Mouse (Mus musculus) midbrain, embryonic 14.5 days (tissue): ENCODE measurements around the gene Tceanc. TPM values are rescaled to one million over a fixed set of nuclear protein-coding genes. Genes with fewer than 3 reads are reported as not detected.

Experiments used
- ATAC-seq: fragments of 200-750 bp; cut with Nextera tagmentation; 2 replicates; pipeline ENCODE4 v1.8.0; 2017; ENCODE audit warnings: moderate number of reproducible peaks, moderate library complexity; ENCODE audit not compliant: low FRiP score, low TSS enrichment
- DNase-seq: peaks from one replicate; pipeline ENCODE4 v3.0.0-alpha.2; 2015
- H3K27ac ChIP-seq: fragments of 300-500 bp; sonication (generic); replicated peaks from 2 replicates; pipeline ENCODE4 v1.5.1; 2014; ENCODE audit warnings: mild to moderate bottlenecking, low read depth, low read length, moderate library complexity
- H3K27me3 ChIP-seq: fragments of 300-500 bp; sonication (generic); 2 replicates; pipeline ENCODE4 v1.6.1; 2014; ENCODE audit warnings: low read length, control low read depth, mixed read lengths; ENCODE audit not compliant: control insufficient read depth, insufficient read depth
- H3K36me3 ChIP-seq: fragments of 300-500 bp; sonication (generic); 2 replicates; pipeline ENCODE4 v1.6.1; 2014; ENCODE audit warnings: low read length, control low read depth; ENCODE audit not compliant: control insufficient read depth, insufficient read depth
- H3K4me1 ChIP-seq: fragments of 300-500 bp; sonication (generic); 2 replicates; pipeline ENCODE4 v1.6.1; 2014; ENCODE audit warnings: mild to moderate bottlenecking, antibody characterized with exemption, low read length, control low read depth; ENCODE audit not compliant: control insufficient read depth, insufficient read depth
- H3K4me2 ChIP-seq: fragments of 300-500 bp; sonication (generic); 2 replicates; pipeline ENCODE4 v1.6.1; 2014; ENCODE audit warnings: mild to moderate bottlenecking, low read length, moderate library complexity
- H3K4me3 ChIP-seq: fragments of 300-500 bp; sonication (generic); replicated peaks from 2 replicates; pipeline ENCODE4 v1.5.1; 2014; ENCODE audit warnings: low read depth, low read length
- H3K9ac ChIP-seq: fragments of 300-500 bp; sonication (generic); replicated peaks from 2 replicates; pipeline ENCODE4 v1.6.1; 2014; ENCODE audit warnings: mild to moderate bottlenecking, low read length, moderate library complexity
- H3K9me3 ChIP-seq: fragments of 300-500 bp; sonication (generic); 2 replicates; pipeline ENCODE4 v1.6.1; 2016; ENCODE audit warnings: low read length, control low read depth, mixed read lengths; ENCODE audit not compliant: control insufficient read depth
- WGBS: fragments of 180-500 bp; shearing (Covaris S2); extraction: QIAGEN DNeasy Blood & Tissue Kit; methylation state at CpG from one replicate; pipeline ENCODE4 v1.1.7; 2014; 5-methylcytosine and 5-hydroxymethylcytosine counted together
- polyA plus RNA-seq: library from polyadenylated mRNA; unstranded; fragments of >200 nt; fragmentation: Nextera tagmentation; extraction: Ambion mirVana; gene quantifications from 2 replicates; pipeline ENCODE4 v1.2.1, GENCODE M21; 2014

The Tceanc gene
- polyA plus RNA-seq, 1 experiment from 2014 or later, result 9.1 TPM

DNA sequence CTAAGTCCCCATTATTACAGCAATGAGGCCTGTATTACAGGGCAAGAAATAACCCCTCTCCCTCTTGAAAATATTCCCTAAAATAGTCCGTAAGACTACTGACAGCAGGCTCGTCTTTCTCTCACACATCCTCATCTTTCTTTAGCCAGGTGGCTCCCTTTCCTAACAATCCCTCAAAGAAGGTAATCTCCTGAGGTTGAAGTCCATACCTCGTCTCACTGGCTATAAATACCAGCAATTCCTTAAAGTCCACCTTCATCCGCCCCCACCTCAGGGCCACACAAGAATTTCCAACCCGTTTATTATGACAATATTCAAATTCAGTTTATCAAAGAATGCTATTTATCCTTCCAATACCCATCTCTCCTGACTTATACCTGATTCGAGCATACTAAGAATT, 45.8 kb downstream of the Tceanc start:
- 88% methylated on average over 6 of the region's 6 CpGs for WGBS
- Histone ChIP-seq H3K4me2 (no peak overlapping the region), H3K4me1 (peaks cover 4% of the 10 kb centered on the region), H3K27me3 (no peaks in the 10 kb centered on the region), H3K4me3 (no peak overlapping the region), H3K9ac (no peak overlapping the region), H3K36me3 (no peaks in the 10 kb centered on the region; the same call in 1 of the 2 replicates), H3K9me3 (no peaks in the 10 kb centered on the region), H3K27ac (no peak overlapping the region)
- ATAC-seq (no peak), DNase-seq (no peak)

DNA sequence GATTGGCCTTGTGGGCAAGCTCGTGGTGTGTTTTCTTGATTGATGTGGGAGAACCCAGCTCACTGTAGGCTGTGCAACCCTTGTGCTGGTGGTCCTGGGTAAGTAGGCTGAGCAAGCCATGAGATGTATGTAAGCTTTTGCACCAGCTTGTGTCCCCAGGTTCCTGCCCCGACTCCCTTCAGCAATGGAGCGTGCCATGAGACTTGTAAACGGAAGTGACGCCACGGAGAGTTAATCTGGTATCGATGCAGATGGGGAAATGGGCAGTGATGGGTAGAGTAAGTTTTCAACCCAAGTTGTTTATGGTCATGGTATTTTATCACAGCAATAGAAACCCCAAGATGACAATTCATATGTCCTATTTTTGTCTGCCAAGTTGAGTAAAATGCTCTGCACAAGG, 50.0 kb downstream of the Tceanc start:
- H3K4me1 ChIP-seq, result no peaks in the 10 kb centered on the region
- no peak overlapping the region for H3K9ac ChIP-seq
- no peaks in the 10 kb centered on the region for H3K36me3 ChIP-seq
- DNase-seq (no peak), ATAC-seq (no peak)
- no peak overlapping the region for H3K4me3 ChIP-seq
- H3K9me3 ChIP-seq, result no peaks in the 10 kb centered on the region
- H3K27me3 ChIP-seq, result no peaks in the 10 kb centered on the region
- 96% methylated on average over 7 of the region's 7 CpGs for WGBS
- no peak overlapping the region for H3K27ac ChIP-seq
- no peak overlapping the region for H3K4me2 ChIP-seq

DNA sequence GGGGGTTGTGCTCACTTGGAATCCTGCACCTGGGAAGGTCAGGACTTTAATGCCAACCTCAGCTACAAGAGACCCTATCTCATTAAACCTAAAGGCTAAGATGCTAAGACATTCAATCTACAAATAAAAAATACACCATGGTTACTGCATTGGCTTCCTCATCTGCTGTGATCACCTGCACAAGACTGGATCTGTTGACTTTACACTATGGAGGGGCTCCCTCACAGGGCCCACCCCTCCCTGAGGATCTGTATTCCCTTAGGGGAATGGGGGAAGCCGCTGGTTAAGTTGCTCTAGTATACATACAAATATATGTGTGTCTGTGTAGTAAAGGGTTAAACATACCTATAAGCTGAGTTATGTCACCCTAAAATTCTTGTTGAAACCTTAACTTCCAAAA, 62.8 kb downstream of the Tceanc start:
- WGBS, result 91% methylated on average over 1 of the region's 1 CpGs
- Histone ChIP-seq H3K4me3 (no peak overlapping the region), H3K4me1 (no peaks in the 10 kb centered on the region), H3K27me3 (no peaks in the 10 kb centered on the region), H3K36me3 (no peaks in the 10 kb centered on the region), H3K9ac (no peak overlapping the region), H3K4me2 (no peak overlapping the region), H3K9me3 (no peaks in the 10 kb centered on the region), H3K27ac (no peak overlapping the region)
- DNase-seq (no peak), ATAC-seq (no peak)

DNA sequence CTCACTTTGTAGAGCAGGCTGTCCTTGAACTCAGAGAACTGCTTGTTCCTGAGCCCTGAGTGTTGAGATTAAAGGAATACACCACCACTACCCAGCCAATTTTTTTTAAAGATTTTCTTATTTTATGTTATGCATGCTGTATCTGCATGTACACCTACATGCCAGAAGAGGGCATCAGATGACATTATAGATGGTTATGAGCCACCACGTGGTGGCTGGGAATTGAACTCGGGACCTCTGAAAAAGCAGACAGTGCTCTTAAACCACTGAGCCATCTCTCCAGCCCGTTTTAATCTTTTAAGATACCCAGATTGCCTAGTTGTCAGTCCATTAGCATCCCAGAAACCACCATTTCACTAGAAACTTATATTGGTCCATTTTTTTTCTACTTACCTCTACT, 64.0 kb downstream of the Tceanc start:
- WGBS, result 74% methylated on average over 3 of the region's 3 CpGs
- Histone ChIP-seq H3K27me3 (no peaks in the 10 kb centered on the region), H3K9me3 (no peaks in the 10 kb centered on the region), H3K4me3 (no peak overlapping the region), H3K36me3 (no peaks in the 10 kb centered on the region), H3K27ac (no peak overlapping the region), H3K4me1 (no peaks in the 10 kb centered on the region), H3K4me2 (no peak overlapping the region), H3K9ac (no peak overlapping the region)
- ATAC-seq, result no peak
- no peak for DNase-seq

- Histone ChIP-seq H3K4me3 (no peak overlapping the region), H3K27me3 (no peaks in the 10 kb centered on the region), H3K9me3 (no peaks in the 10 kb centered on the region), H3K9ac (no peak overlapping the region), H3K4me1 (no peaks in the 10 kb centered on the region), H3K4me2 (no peak overlapping the region), H3K36me3 (no peaks in the 10 kb centered on the region), H3K27ac (no peak overlapping the region)
- 80% methylated on average over 6 of the region's 6 CpGs for WGBS
- no peak for DNase-seq
- no peak for ATAC-seq
These were observed 64.8 kb downstream of the Tceanc start for GRCm38 (mm10) chrX:166453532-166453931.

Other genes with a start within 250 kb of the Tceanc start
- 90.3 and 92.3 TPM in 2 replicates for gene Trappc2, start 78.0 kb downstream of the Tceanc start, polyA plus RNA-seq
- 6.4 and 9.1 TPM in 2 replicates for gene Ofd1, start 77.9 kb downstream of the Tceanc start, polyA plus RNA-seq
- gene Rab9, start 38.7 kb downstream of the Tceanc start, polyA plus RNA-seq, result 53.9 and 56.5 TPM in 2 replicates
- gene Egfl6, start 67.2 kb upstream of the Tceanc start, polyA plus RNA-seq, result 1.6 TPM in 2 replicates